Mouse (Mus musculus): ENCODE results near the gene Gm7173. TPM values are rescaled to one million over a fixed set of nuclear protein-coding genes. Genes with fewer than 3 reads are reported as not detected.

Gene Gm7173
- not detected in 2 replicates for polyA plus RNA-seq (2012; rRNA removed)

GRCm38 (mm10) chrX:79516977-79517645, at the start of gene Gm7173:
Gene Gm7173, minus strand, starts transcription at chrX:79517285.

Other genes with a start within 250 kb of the Gm7173 start
- not detected in 2 replicates for gene Mageb16, start 154.2 kb upstream of the Gm7173 start, polyA plus RNA-seq (2012; rRNA removed)